Mouse (Mus musculus): ENCODE results near the gene Foxa2. TPM values are rescaled to one million over a fixed set of nuclear protein-coding genes. Genes with fewer than 3 reads are reported as not detected.

The Foxa2 gene
- polyA plus RNA-seq, 1 experiment, result 0.55 TPM

DNA sequence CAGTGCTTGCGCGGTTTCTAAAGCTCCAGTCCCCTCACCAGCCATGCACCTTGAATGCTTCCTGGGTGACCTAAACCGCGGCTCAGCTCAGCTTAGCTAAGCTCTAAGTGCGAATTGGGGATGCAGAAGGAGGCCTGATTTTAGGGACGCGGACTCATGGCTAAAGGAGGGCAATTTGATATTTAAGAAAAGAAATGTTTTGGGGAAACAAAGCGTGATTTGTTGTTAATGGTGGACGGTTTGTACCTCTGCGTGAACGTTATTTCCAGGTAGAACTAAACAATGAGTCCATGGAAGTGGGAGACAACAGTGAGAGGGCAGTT is 16.2 kb downstream of the Foxa2 start:
- H3K4me1 ChIP-seq (replicated peaks; ENCODE audit: control insufficient read depth, insufficient read depth, low read length), result no peaks in the 10 kb centered on the region
- TF ChIP-seq CTCF (IDR thresholded peaks at IDR 0.05; ENCODE audit: borderline replicate concordance, control insufficient read depth, extremely low read depth, insufficient read depth, low read length, poor library complexity), result no peak
- no peak for TF ChIP-seq POLR2A (IDR thresholded peaks at IDR 0.05; ENCODE audit: control insufficient read depth, extremely low read depth, insufficient read depth, low read length, poor library complexity)
- DNase-seq, result no peak
- 6% methylated on average over 11 of the region's 11 CpGs for WGBS
- H3K27me3 ChIP-seq (ENCODE audit: control insufficient read depth, insufficient read depth, low read length), result peaks cover 4% of the 10 kb centered on the region; the same call in 1 of the 2 replicates
- H3K27ac ChIP-seq (ENCODE audit: control insufficient read depth, insufficient read depth, low read length), result no peak overlapping the region
- no peak overlapping the region for H3K4me3 ChIP-seq (ENCODE audit: control insufficient read depth, insufficient read depth, low read length)
- H3K36me3 ChIP-seq (ENCODE audit: control insufficient read depth, insufficient read depth, low read length), result no peaks in the 10 kb centered on the region

DNA sequence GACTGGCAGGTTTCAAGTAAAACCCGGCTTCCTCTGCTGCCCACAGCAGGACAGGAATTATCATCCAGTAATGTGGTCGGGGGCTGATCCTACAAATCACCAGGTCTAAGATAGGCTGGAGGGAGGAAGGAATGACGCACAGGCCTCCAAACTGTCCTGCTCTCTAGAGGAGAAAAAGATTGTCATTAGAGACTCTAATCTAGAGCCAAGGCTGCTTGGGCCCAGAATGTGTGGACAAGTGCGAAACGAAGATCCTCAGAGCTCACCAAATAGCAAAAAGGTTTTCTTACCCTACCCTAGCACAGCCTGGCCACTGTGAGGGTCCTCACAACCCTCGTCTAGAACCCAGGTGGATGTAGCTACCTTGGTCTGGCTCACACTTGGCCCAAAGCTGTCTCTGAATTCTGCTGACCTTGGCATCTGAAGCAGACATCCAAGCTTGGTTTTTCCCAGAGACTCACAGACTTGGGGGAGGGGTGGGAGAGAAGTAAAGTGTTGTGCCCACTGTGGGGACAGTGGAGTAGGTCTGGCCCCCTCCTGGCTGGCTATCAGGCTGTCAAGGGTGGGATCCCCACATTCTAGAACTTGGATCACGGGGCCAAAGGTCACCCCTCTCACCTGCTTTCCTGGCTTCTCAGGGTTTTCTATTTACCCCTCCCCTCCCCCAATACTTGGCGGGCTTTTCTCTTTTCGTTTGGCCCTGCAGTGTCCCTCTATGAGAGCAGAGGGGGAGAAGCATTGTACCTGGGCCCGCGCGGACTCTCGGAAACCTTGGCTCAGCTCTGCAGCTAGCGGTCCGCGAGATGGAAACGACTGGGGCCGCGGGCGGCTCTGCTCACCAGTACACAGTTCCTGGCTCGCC is 16.8 kb downstream of the Foxa2 start:
- Histone ChIP-seq H3K27ac (ENCODE audit: control insufficient read depth, insufficient read depth, low read length) (no peak overlapping the region), H3K4me3 (ENCODE audit: control insufficient read depth, insufficient read depth, low read length) (no peak overlapping the region), H3K36me3 (ENCODE audit: control insufficient read depth, insufficient read depth, low read length) (no peaks in the 10 kb centered on the region), H3K27me3 (ENCODE audit: control insufficient read depth, insufficient read depth, low read length) (peaks cover 4% of the 10 kb centered on the region; the same call in 1 of the 2 replicates), H3K4me1 (replicated peaks; ENCODE audit: control insufficient read depth, insufficient read depth, low read length) (no peaks in the 10 kb centered on the region)
- no peak for DNase-seq
- TF ChIP-seq POLR2A (IDR thresholded peaks at IDR 0.05; ENCODE audit: control insufficient read depth, extremely low read depth, insufficient read depth, low read length, poor library complexity) (no peak), CTCF (IDR thresholded peaks at IDR 0.05; ENCODE audit: borderline replicate concordance, control insufficient read depth, extremely low read depth, insufficient read depth, low read length, poor library complexity) (no peak)
- WGBS, result 8% methylated on average over 21 of the region's 21 CpGs

DNA sequence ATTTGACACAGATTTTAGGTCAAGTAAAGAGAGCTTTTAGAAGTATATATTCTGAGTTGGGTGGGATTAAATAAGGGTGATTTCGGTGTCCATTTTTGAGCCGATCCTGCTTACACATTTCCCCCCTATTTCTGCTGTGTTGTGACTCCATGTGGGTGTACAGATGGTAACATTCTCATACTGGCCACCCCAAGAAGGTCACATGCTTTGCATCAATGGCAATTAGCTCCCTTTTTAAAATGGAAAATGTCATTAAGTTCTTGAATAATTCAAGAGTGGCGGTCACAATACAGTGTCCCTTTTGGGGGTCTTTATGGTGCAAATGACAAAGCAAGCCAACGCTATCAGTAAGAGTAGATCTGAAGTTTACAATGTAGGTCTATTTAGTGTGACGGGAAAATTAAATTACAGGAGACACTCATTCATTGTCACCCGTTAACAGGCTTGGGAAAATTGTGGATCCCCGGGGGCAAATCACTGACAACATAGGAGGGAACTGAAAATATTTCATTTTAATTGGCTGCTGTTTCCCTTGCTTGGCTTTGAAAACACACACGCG is 17.6 kb downstream of the Foxa2 start:
- WGBS, result 28% methylated on average over 9 of the region's 9 CpGs
- Histone ChIP-seq H3K4me1 (replicated peaks; ENCODE audit: control insufficient read depth, insufficient read depth, low read length) (no peaks in the 10 kb centered on the region), H3K4me3 (ENCODE audit: control insufficient read depth, insufficient read depth, low read length) (no peak overlapping the region), H3K36me3 (ENCODE audit: control insufficient read depth, insufficient read depth, low read length) (no peaks in the 10 kb centered on the region), H3K27ac (ENCODE audit: control insufficient read depth, insufficient read depth, low read length) (no peak overlapping the region), H3K27me3 (ENCODE audit: control insufficient read depth, insufficient read depth, low read length) (peaks cover 4% of the 10 kb centered on the region; the same call in 1 of the 2 replicates)
- TF ChIP-seq POLR2A (IDR thresholded peaks at IDR 0.05; ENCODE audit: control insufficient read depth, extremely low read depth, insufficient read depth, low read length, poor library complexity) (no peak), CTCF (IDR thresholded peaks at IDR 0.05; ENCODE audit: borderline replicate concordance, control insufficient read depth, extremely low read depth, insufficient read depth, low read length, poor library complexity) (no peak)
- no peak for DNase-seq

DNA sequence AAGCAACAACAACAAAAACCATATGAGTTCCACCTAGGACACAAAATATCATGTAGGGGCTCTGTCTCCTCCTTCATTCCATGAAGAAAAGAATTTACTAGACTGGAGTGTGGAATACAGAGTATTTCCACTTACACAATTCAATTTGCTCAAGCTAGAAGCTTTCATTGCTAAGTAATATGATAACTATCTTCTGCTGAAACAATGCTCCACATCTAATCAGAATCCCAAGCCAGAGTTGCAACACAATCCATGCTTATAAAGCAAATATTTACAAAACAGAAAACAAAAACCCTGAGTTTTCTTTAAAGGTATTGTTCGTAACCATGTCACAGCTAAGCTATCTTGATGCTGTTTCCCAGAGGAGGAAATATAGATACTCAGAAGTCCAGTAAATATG is 20.4 kb downstream of the Foxa2 start:
- DNase-seq, result no peak
- Histone ChIP-seq H3K36me3 (ENCODE audit: control insufficient read depth, insufficient read depth, low read length) (no peaks in the 10 kb centered on the region), H3K4me1 (replicated peaks; ENCODE audit: control insufficient read depth, insufficient read depth, low read length) (no peaks in the 10 kb centered on the region), H3K4me3 (ENCODE audit: control insufficient read depth, insufficient read depth, low read length) (no peak overlapping the region), H3K27ac (ENCODE audit: control insufficient read depth, insufficient read depth, low read length) (no peak overlapping the region), H3K27me3 (ENCODE audit: control insufficient read depth, insufficient read depth, low read length) (peaks cover 2% of the 10 kb centered on the region; the same call in 1 of the 2 replicates)
- no peak for TF ChIP-seq POLR2A (IDR thresholded peaks at IDR 0.05; ENCODE audit: control insufficient read depth, extremely low read depth, insufficient read depth, low read length, poor library complexity)
- TF ChIP-seq CTCF (IDR thresholded peaks at IDR 0.05; ENCODE audit: borderline replicate concordance, control insufficient read depth, extremely low read depth, insufficient read depth, low read length, poor library complexity), result no peak
- WGBS, result 88% methylated on average over 1 of the region's 1 CpGs

DNA sequence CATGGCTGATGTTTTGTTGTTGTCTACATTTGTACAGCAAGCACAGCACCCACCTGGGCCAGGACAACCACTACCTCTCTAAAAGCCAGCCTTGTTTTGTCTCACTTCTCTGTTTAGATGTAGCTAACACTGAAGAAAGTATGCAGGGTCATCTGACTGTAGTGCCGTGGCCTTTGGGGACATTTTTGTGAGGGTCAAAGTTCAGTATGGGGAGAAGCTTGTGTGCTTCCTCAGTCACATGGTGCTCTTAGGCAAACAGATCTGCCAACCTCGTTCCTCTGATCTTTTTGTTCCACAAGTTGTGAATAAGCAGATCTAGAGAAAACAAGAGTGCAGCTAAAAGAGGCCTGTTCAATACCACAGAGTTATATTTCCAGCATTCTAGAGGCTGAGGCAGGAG is 21.3 kb downstream of the Foxa2 start:
- H3K27me3 ChIP-seq (ENCODE audit: control insufficient read depth, insufficient read depth, low read length), result peaks cover under 1% of the 10 kb centered on the region; the same call in 1 of the 2 replicates

DNA sequence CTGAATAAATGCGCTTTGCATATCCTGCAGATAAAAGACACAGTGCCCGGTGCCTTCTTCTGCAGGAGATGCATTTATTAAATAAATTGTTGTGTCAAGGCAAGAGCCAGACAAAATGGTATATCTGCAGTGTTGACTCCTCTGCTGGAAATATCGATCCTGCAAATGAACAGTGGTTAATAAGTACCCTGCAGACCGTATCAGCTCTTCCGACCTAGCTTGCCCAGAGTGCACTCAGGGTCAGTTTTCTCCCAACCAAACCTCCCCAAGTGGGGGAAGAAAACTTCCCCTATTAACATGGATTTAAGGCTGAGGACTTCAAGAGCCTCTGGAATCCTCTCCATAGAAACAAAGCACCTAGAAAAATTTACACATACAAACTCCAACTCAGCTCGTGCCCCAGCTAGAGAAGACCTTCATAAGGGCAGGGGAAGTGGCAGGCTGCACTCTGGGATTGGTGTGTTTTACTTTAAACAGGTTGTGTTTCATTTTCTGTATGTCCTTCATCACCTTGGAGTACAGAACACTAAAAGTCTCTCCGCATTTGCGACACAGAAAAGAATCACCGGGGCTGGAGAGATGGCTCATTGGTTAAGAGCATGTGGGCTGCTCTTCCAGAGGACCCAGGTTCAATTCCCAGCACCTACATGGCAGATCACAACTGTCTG is 22.4 kb downstream of the Foxa2 start:
- 86% methylated on average over 9 of the region's 9 CpGs for WGBS
- TF ChIP-seq POLR2A (IDR thresholded peaks at IDR 0.05; ENCODE audit: control insufficient read depth, extremely low read depth, insufficient read depth, low read length, poor library complexity) (no peak), CTCF (IDR thresholded peaks at IDR 0.05; ENCODE audit: borderline replicate concordance, control insufficient read depth, extremely low read depth, insufficient read depth, low read length, poor library complexity) (no peak)
- Histone ChIP-seq H3K4me1 (replicated peaks; ENCODE audit: control insufficient read depth, insufficient read depth, low read length) (no peaks in the 10 kb centered on the region), H3K36me3 (ENCODE audit: control insufficient read depth, insufficient read depth, low read length) (no peaks in the 10 kb centered on the region), H3K4me3 (ENCODE audit: control insufficient read depth, insufficient read depth, low read length) (no peak overlapping the region), H3K27ac (ENCODE audit: control insufficient read depth, insufficient read depth, low read length) (no peak overlapping the region), H3K27me3 (ENCODE audit: control insufficient read depth, insufficient read depth, low read length) (no peaks in the 10 kb centered on the region; the same call in 1 of the 2 replicates)
- no peak for DNase-seq

More for the DNA sequence above, 21.3 kb downstream of the Foxa2 start:
- 44% methylated on average over 2 of the region's 2 CpGs for WGBS
- no peak for DNase-seq
- Histone ChIP-seq H3K27ac (ENCODE audit: control insufficient read depth, insufficient read depth, low read length) (no peak overlapping the region), H3K4me1 (replicated peaks; ENCODE audit: control insufficient read depth, insufficient read depth, low read length) (no peaks in the 10 kb centered on the region), H3K4me3 (ENCODE audit: control insufficient read depth, insufficient read depth, low read length) (no peak overlapping the region), H3K36me3 (ENCODE audit: control insufficient read depth, insufficient read depth, low read length) (no peaks in the 10 kb centered on the region)
- TF ChIP-seq POLR2A (IDR thresholded peaks at IDR 0.05; ENCODE audit: control insufficient read depth, extremely low read depth, insufficient read depth, low read length, poor library complexity) (no peak), CTCF (IDR thresholded peaks at IDR 0.05; ENCODE audit: borderline replicate concordance, control insufficient read depth, extremely low read depth, insufficient read depth, low read length, poor library complexity) (no peak)

All from thymus, adult 2 months (tissue).